Mouse (Mus musculus) heart, embryonic 16.5 days (tissue): Measurements from ENCODE around the gene Ank. TPM values are rescaled to one million over a fixed set of nuclear protein-coding genes. Genes with fewer than 3 reads are reported as not detected.

Experiments used
- ATAC-seq: fragments of 200-750 bp; cut with Nextera tagmentation; replicated peaks from 2 replicates; pipeline ENCODE4 v1.8.0; 2017; ENCODE audit warnings: moderate number of reproducible peaks; ENCODE audit not compliant: insufficient read depth, low FRiP score; ENCODE audit errors: extremely low read depth
- H3K27ac ChIP-seq: fragments of 300-500 bp; sonication (generic); 2 replicates; pipeline ENCODE4 v1.5.1; 2014; ENCODE audit warnings: mild to moderate bottlenecking, low read length, control low read depth, moderate library complexity
- H3K27me3 ChIP-seq: fragments of 300-500 bp; sonication (generic); 2 replicates; pipeline ENCODE4 v1.6.1; 2014; ENCODE audit warnings: low read length, mixed read lengths; ENCODE audit not compliant: control insufficient read depth, insufficient read depth
- H3K36me3 ChIP-seq: fragments of 300-500 bp; sonication (generic); 2 replicates; pipeline ENCODE4 v1.6.1; 2014; ENCODE audit not compliant: control insufficient read depth, insufficient read depth
- H3K4me1 ChIP-seq: fragments of 300-500 bp; sonication (generic); 2 replicates; pipeline ENCODE4 v1.6.1; 2014; ENCODE audit warnings: low read length, mixed read lengths; ENCODE audit not compliant: control insufficient read depth, insufficient read depth
- H3K4me2 ChIP-seq: fragments of 300-500 bp; sonication (generic); 2 replicates; pipeline ENCODE4 v1.6.1; 2014; ENCODE audit warnings: low read depth, mild to moderate bottlenecking, control low read depth, low read length
- H3K4me3 ChIP-seq: fragments of 300-500 bp; sonication (generic); 2 replicates; pipeline ENCODE4 v1.5.1; 2014; ENCODE audit warnings: mild to moderate bottlenecking, control low read depth, low read length
- H3K9ac ChIP-seq: fragments of 300-500 bp; sonication (generic); 2 replicates; pipeline ENCODE4 v1.6.1; 2014; ENCODE audit warnings: low read length, control low read depth
- H3K9me3 ChIP-seq: fragments of 300-500 bp; sonication (generic); replicated peaks from 2 replicates; pipeline ENCODE4 v1.6.1; 2016; ENCODE audit warnings: low read length; ENCODE audit not compliant: control insufficient read depth
- WGBS: fragments of 180-500 bp; shearing (Covaris S2); extraction: QIAGEN DNeasy Blood & Tissue Kit; methylation state at CpG from one replicate; pipeline ENCODE4 v1.1.7; 2014; 5-methylcytosine and 5-hydroxymethylcytosine counted together
- polyA plus RNA-seq: library from polyadenylated mRNA; unstranded; fragments of >200 nt; fragmentation: Nextera tagmentation; extraction: Ambion mirVana; gene quantifications from 2 replicates; pipeline ENCODE4 v1.2.1, GENCODE M21; 2015

Gene Ank
- polyA plus RNA-seq, 1 experiment from 2014 or later = 11.0 TPM

GRCm38 (mm10) chr15:27535681-27536080 is 69.2 kb downstream of the Ank start:
- ATAC-seq = no peak
- Histone ChIP-seq H3K4me1 (peaks cover 49% of the 10 kb centered on the region), H3K27ac (no peak overlapping the region), H3K27me3 (no peaks in the 10 kb centered on the region), H3K4me2 (no peak overlapping the region), H3K36me3 (no peaks in the 10 kb centered on the region), H3K9ac (no peak overlapping the region), H3K9me3 (no peaks in the 10 kb centered on the region), H3K4me3 (no peak overlapping the region)
- WGBS = 89% methylated on average over 4 of the region's 4 CpGs

DNA sequence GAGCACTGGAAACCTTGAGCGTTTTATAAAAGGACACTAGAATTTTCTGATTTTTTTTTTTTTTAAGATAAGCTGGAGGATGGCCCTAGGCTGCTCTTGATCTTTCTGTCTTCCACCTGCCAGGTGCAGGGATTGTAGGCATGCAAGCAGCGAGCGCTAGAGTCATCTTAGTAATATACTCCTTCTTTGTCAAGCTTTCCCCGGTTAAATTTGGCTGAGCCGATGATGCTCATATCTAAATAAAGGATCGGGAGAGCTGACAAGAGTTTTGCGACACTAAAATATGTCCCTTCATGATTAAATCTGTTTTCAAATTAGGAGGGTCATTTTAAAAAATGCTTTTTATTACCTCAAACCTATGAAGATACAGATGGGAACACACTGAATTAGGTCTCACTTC is 69.7 kb downstream of the Ank start:
- no peaks in the 10 kb centered on the region for H3K36me3 ChIP-seq
- H3K4me2 ChIP-seq = no peak overlapping the region
- ATAC-seq = no peak
- H3K4me1 ChIP-seq = peaks cover 52% of the 10 kb centered on the region
- peak overlapping the region; percentile 94 for H3K27ac ChIP-seq
- H3K9me3 ChIP-seq = no peaks in the 10 kb centered on the region
- WGBS = 88% methylated on average over 7 of the region's 7 CpGs
- H3K27me3 ChIP-seq = no peaks in the 10 kb centered on the region
- H3K9ac ChIP-seq = peak overlapping the region; percentile 43
- H3K4me3 ChIP-seq = no peak overlapping the region

GRCm38 (mm10) chr15:27536771-27537170 is 70.3 kb downstream of the Ank start:
- Histone ChIP-seq H3K4me1 (peaks cover 54% of the 10 kb centered on the region), H3K27ac (peak overlapping the region; percentile 94), H3K27me3 (no peaks in the 10 kb centered on the region), H3K4me2 (peak overlapping the region; percentile 37), H3K9me3 (no peaks in the 10 kb centered on the region), H3K4me3 (no peak overlapping the region), H3K36me3 (no peaks in the 10 kb centered on the region), H3K9ac (peak overlapping the region; percentile 43)
- WGBS = 32% methylated on average over 5 of the region's 5 CpGs
- no peak for ATAC-seq

DNA sequence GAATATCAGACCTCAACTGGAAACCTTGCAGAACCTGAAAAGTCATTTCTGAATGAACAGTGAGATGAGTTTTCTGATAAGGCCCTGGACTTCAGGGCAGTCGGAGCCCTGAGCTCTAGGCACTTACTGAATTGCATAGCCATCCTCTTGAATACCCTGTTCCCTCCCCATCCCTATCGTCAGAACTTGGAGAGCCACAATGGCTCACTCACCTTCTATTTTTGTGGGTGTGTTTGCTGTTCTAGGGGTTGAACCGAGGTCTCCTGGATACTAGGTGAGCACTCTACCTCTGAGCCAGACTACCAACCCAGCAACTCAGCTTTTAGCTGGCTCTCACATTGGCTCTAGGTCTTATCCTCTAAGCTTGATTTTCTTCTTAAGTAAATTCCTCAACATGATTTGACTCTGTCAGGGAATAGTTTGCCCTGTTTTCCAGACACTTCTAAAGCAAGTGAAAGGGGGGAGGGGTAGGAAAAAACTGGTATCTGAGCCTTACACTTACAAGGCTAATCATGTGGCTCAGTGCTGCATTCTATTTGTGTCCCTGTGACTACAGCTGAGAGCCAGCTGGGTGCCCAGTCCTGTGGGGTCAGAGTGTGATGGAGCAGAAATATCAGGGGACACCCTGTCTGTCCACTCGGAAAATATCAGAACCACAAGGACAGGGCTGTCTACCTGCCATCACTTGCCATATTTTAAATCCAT is 71.2 kb downstream of the Ank start:
- no peaks in the 10 kb centered on the region for H3K27me3 ChIP-seq
- ATAC-seq = peak; percentile 79
- peak overlapping the region; percentile 37 for H3K4me2 ChIP-seq
- no peaks in the 10 kb centered on the region for H3K36me3 ChIP-seq
- peak overlapping the region; percentile 43; the same call in 1 of the 2 replicates for H3K9ac ChIP-seq
- H3K27ac ChIP-seq = peak overlapping the region; percentile 94
- peaks cover 54% of the 10 kb centered on the region for H3K4me1 ChIP-seq
- H3K9me3 ChIP-seq = no peaks in the 10 kb centered on the region
- WGBS = 33% methylated on average over 4 of the region's 4 CpGs
- no peak overlapping the region for H3K4me3 ChIP-seq

GRCm38 (mm10) chr15:27539745-27540144 is 73.3 kb downstream of the Ank start:
- H3K36me3 ChIP-seq = no peaks in the 10 kb centered on the region
- no peaks in the 10 kb centered on the region for H3K9me3 ChIP-seq
- H3K27me3 ChIP-seq = no peaks in the 10 kb centered on the region
- peak overlapping the region; percentile 94 for H3K27ac ChIP-seq
- WGBS = 54% methylated on average over 9 of the region's 9 CpGs
- peaks cover 54% of the 10 kb centered on the region for H3K4me1 ChIP-seq
- no peak overlapping the region; the same call in 1 of the 2 replicates for H3K9ac ChIP-seq
- ATAC-seq = peak; percentile 63
- H3K4me3 ChIP-seq = no peak overlapping the region
- H3K4me2 ChIP-seq = no peak overlapping the region

GRCm38 (mm10) chr15:27545203-27545602 is 78.7 kb downstream of the Ank start:
- ATAC-seq = no peak
- Histone ChIP-seq H3K9me3 (no peaks in the 10 kb centered on the region), H3K27me3 (no peaks in the 10 kb centered on the region), H3K4me2 (no peak overlapping the region), H3K27ac (no peak overlapping the region; the same call in 1 of the 2 replicates), H3K36me3 (no peaks in the 10 kb centered on the region), H3K9ac (no peak overlapping the region), H3K4me3 (no peak overlapping the region), H3K4me1 (peaks cover 27% of the 10 kb centered on the region)
- WGBS = 61% methylated on average over 10 of the region's 10 CpGs

- Histone ChIP-seq H3K4me3 (no peak overlapping the region), H3K4me2 (no peak overlapping the region), H3K9ac (no peak overlapping the region), H3K9me3 (no peaks in the 10 kb centered on the region), H3K27me3 (no peaks in the 10 kb centered on the region), H3K27ac (0 out of 2 replicates have a peak overlapping the region, but pooled peaks have one; percentile 15), H3K4me1 (peaks cover 32% of the 10 kb centered on the region), H3K36me3 (no peaks in the 10 kb centered on the region)
- 44% methylated on average over 6 of the region's 6 CpGs for WGBS
- ATAC-seq = peak; percentile 53; the same call in 1 of the 2 replicates
These were observed 81.6 kb downstream of the Ank start for GRCm38 (mm10) chr15:27548110-27548509.

- H3K27ac ChIP-seq = no peak overlapping the region
- H3K9me3 ChIP-seq = no peaks in the 10 kb centered on the region
- H3K27me3 ChIP-seq = no peaks in the 10 kb centered on the region
- peaks cover 32% of the 10 kb centered on the region for H3K4me1 ChIP-seq
- no peak overlapping the region for H3K9ac ChIP-seq
- H3K36me3 ChIP-seq = no peaks in the 10 kb centered on the region
- H3K4me3 ChIP-seq = no peak overlapping the region
- no peak overlapping the region for H3K4me2 ChIP-seq
- WGBS = 82% methylated on average over 10 of the region's 10 CpGs
- no peak for ATAC-seq
These were observed 82.6 kb downstream of the Ank start for GRCm38 (mm10) chr15:27549071-27549470.

DNA sequence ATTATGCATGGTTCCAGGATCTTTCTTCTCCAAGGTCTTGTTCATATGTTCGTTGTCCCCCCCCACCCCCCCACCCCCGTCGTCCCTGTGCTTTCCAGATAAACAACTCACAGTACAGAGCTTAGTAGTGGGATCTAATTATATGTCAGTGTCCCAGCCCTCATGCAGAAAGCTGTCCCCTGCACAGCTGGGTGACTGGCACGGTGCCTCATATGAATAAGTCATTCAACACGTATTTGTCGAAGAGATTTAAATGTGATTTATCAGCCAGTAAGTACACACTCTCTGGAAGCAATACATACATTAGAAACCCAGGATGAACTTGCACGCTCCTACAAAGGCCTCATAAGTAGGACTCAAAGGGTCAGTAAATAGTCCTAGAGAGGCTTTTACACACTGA is 83.4 kb downstream of the Ank start:
- peak overlapping the region; percentile 29; the same call in 1 of the 2 replicates for H3K9ac ChIP-seq
- no peaks in the 10 kb centered on the region for H3K9me3 ChIP-seq
- no peak for ATAC-seq
- no peaks in the 10 kb centered on the region for H3K27me3 ChIP-seq
- H3K4me2 ChIP-seq = no peak overlapping the region
- H3K4me1 ChIP-seq = peaks cover 32% of the 10 kb centered on the region
- no peak overlapping the region for H3K4me3 ChIP-seq
- H3K27ac ChIP-seq = no peak overlapping the region
- H3K36me3 ChIP-seq = no peaks in the 10 kb centered on the region
- 48% methylated on average over 7 of the region's 7 CpGs for WGBS
